Mouse (Mus musculus): Measurements from ENCODE around the gene Tnni2. TPM values are rescaled to one million over a fixed set of nuclear protein-coding genes. Genes with fewer than 3 reads are reported as not detected.

Gene Tnni2
- total and polyA plus RNA-seq, 2 experiments from 2014 or later = 8.9 TPM; not detected in 1

DNA sequence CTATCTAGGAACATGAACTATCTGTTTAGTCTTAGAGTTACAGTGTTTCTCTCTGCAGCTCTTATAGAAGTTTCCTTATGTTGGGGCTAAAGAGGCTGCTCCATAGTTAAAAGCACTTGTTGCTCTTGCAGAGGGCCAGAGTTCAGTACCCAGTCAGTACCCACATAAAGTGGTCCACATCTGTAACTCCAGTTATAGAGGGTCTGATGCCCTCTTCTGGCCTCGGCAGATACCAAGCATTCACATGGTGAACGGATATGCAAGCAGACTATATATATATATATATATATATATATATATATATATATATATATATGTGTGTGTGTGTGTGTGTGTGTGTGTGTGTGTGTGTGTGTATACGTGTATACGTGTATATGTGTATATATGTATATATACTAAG is 33.7 kb upstream of the Tnni2 start:
- DNase-seq (ENCODE audit: low spot score) (no peak), ATAC-seq (ENCODE audit: insufficient read depth, low read depth) (no peak)
- TF ChIP-seq EP300 (IDR thresholded peaks at IDR 0.05; ENCODE audit: low read depth) (no peak), CTCF (IDR thresholded peaks at IDR 0.05; ENCODE audit: low read depth) (no peak)
- Histone ChIP-seq H3K4me2 (ENCODE audit: low read depth, low read length) (no peak overlapping the region), H3K9ac (replicated peaks; ENCODE audit: low read depth, low read length) (no peak overlapping the region), H3K27me3 (ENCODE audit: control insufficient read depth, insufficient read depth, low read length) (no peaks in the 10 kb centered on the region), H3K36me3 (replicated peaks; ENCODE audit: control insufficient read depth, insufficient read depth, low read length) (no peaks in the 10 kb centered on the region), H3K27ac (ENCODE audit: low read depth) (no peak overlapping the region), H3K4me1 (ENCODE audit: control insufficient read depth, insufficient read depth) (no peaks in the 10 kb centered on the region), H3K4me3 (ENCODE audit: low read depth, low read length) (no peak overlapping the region), H3K9me3 (replicated peaks; ENCODE audit: control insufficient read depth, low read length) (no peaks in the 10 kb centered on the region)
- WGBS = 62% methylated on average over 4 of the region's 4 CpGs

DNA sequence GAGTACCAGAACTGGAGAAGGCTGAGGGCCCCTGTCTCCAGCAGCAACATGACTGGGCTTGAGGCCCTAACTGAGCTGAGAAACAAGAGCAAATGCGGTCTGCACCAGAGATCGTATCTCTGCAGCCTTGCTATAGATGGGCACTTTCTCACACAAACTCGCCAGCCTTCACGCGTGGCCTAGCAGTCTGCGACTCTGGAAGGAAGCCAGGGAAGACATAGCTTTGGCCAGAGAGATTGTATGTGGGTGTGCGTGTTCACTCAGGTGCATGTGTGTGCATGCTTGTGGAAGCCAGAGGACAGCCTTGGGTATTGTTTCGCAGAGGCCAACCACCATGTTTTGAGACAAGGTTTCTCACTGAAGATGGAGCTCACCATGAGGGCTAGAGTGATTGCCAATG is 32.9 kb upstream of the Tnni2 start:
- H3K4me3 ChIP-seq (ENCODE audit: low read depth, low read length) = no peak overlapping the region
- H3K36me3 ChIP-seq (replicated peaks; ENCODE audit: control insufficient read depth, insufficient read depth, low read length) = no peaks in the 10 kb centered on the region
- TF ChIP-seq CTCF (IDR thresholded peaks at IDR 0.05; ENCODE audit: low read depth) (no peak), EP300 (IDR thresholded peaks at IDR 0.05; ENCODE audit: low read depth) (no peak)
- H3K27ac ChIP-seq (ENCODE audit: low read depth) = no peak overlapping the region
- DNase-seq (ENCODE audit: low spot score) (no peak), ATAC-seq (ENCODE audit: insufficient read depth, low read depth) (no peak)
- WGBS = 92% methylated on average over 8 of the region's 8 CpGs
- H3K9ac ChIP-seq (replicated peaks; ENCODE audit: low read depth, low read length) = no peak overlapping the region
- no peaks in the 10 kb centered on the region for H3K4me1 ChIP-seq (ENCODE audit: control insufficient read depth, insufficient read depth)
- H3K4me2 ChIP-seq (ENCODE audit: low read depth, low read length) = no peak overlapping the region
- H3K27me3 ChIP-seq (ENCODE audit: control insufficient read depth, insufficient read depth, low read length) = no peaks in the 10 kb centered on the region
- H3K9me3 ChIP-seq (replicated peaks; ENCODE audit: control insufficient read depth, low read length) = no peaks in the 10 kb centered on the region

DNA sequence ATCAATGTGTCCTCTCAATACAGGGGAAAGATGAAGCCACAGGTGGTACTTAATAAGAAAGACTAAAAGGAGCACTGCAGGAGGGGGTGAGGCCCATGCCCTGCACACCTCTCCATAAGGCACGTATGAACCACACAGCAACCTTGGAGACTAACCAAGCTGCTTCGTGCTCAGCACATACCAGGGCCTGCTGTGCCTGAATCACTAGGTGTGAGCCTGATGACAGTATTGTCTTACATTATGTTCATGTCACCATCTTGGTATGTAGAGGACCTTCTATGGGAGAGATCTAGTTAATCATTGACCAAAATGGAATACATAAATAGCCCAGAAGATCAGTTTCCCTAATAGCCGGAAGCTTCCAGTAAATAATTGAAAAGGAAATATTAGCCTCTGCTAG is 32.0 kb upstream of the Tnni2 start:
- ATAC-seq (ENCODE audit: insufficient read depth, low read depth) (no peak), DNase-seq (ENCODE audit: low spot score) (no peak)
- Histone ChIP-seq H3K36me3 (replicated peaks; ENCODE audit: control insufficient read depth, insufficient read depth, low read length) (no peaks in the 10 kb centered on the region), H3K9ac (replicated peaks; ENCODE audit: low read depth, low read length) (no peak overlapping the region), H3K4me1 (ENCODE audit: control insufficient read depth, insufficient read depth) (no peaks in the 10 kb centered on the region), H3K27me3 (ENCODE audit: control insufficient read depth, insufficient read depth, low read length) (no peaks in the 10 kb centered on the region), H3K4me3 (ENCODE audit: low read depth, low read length) (no peak overlapping the region), H3K4me2 (ENCODE audit: low read depth, low read length) (no peak overlapping the region), H3K9me3 (replicated peaks; ENCODE audit: control insufficient read depth, low read length) (no peaks in the 10 kb centered on the region), H3K27ac (ENCODE audit: low read depth) (no peak overlapping the region)
- WGBS = 82% methylated on average over 3 of the region's 3 CpGs
- no peak for TF ChIP-seq EP300 (IDR thresholded peaks at IDR 0.05; ENCODE audit: low read depth)
- no peak for TF ChIP-seq CTCF (IDR thresholded peaks at IDR 0.05; ENCODE audit: low read depth)

DNA sequence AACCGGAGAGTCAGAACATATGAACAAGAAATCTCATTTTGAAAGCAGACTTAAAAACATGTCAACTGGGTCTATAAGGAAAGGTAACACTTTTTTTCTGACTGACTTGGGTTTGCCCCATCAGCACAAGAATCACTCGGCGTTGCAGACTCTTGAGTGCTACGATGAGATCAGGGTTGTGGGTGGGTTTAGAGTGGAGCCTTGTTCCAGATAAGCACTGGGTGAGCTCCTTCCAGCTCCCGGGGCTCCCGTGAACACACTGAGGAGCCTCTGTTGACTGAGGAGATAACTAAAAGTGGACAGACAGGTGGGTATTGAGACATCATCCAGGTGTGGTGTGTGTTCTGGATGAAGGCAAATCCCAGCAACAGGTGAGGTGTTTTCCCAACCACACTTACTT is 28.3 kb upstream of the Tnni2 start:
- no peak overlapping the region for H3K9ac ChIP-seq (replicated peaks; ENCODE audit: low read depth, low read length)
- no peaks in the 10 kb centered on the region for H3K4me1 ChIP-seq (ENCODE audit: control insufficient read depth, insufficient read depth)
- 71% methylated on average over 6 of the region's 6 CpGs for WGBS
- no peaks in the 10 kb centered on the region for H3K9me3 ChIP-seq (replicated peaks; ENCODE audit: control insufficient read depth, low read length)
- no peak overlapping the region for H3K4me2 ChIP-seq (ENCODE audit: low read depth, low read length)
- H3K27me3 ChIP-seq (ENCODE audit: control insufficient read depth, insufficient read depth, low read length) = no peaks in the 10 kb centered on the region
- no peak for TF ChIP-seq EP300 (IDR thresholded peaks at IDR 0.05; ENCODE audit: low read depth)
- no peak for TF ChIP-seq CTCF (IDR thresholded peaks at IDR 0.05; ENCODE audit: low read depth)
- DNase-seq (ENCODE audit: low spot score) (no peak), ATAC-seq (ENCODE audit: insufficient read depth, low read depth) (no peak)
- H3K36me3 ChIP-seq (replicated peaks; ENCODE audit: control insufficient read depth, insufficient read depth, low read length) = no peaks in the 10 kb centered on the region
- H3K4me3 ChIP-seq (ENCODE audit: low read depth, low read length) = no peak overlapping the region
- H3K27ac ChIP-seq (ENCODE audit: low read depth) = no peak overlapping the region

DNA sequence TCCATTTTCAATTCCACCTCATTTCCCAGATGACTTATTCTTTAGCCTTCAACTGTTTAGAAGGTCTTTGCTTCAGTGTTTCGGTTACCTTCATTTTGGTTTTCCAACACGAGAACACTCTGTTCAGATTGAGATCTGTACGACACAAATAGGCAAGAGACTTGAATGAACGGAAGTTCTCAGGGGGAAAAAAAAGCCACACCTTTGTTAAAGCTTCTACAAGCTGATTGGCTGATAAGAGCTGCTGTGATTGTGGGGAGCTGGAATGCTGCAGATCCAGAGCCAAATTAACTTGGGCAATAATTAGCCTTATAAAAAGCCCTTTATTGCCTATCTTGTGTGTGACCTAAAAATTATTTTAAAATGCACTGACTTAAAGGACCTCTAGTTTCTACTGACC is 26.3 kb upstream of the Tnni2 start:
- Histone ChIP-seq H3K36me3 (replicated peaks; ENCODE audit: control insufficient read depth, insufficient read depth, low read length) (no peaks in the 10 kb centered on the region), H3K4me3 (ENCODE audit: low read depth, low read length) (no peak overlapping the region), H3K4me2 (ENCODE audit: low read depth, low read length) (no peak overlapping the region), H3K9ac (replicated peaks; ENCODE audit: low read depth, low read length) (no peak overlapping the region), H3K4me1 (ENCODE audit: control insufficient read depth, insufficient read depth) (no peaks in the 10 kb centered on the region), H3K27ac (ENCODE audit: low read depth) (no peak overlapping the region), H3K27me3 (ENCODE audit: control insufficient read depth, insufficient read depth, low read length) (no peaks in the 10 kb centered on the region), H3K9me3 (replicated peaks; ENCODE audit: control insufficient read depth, low read length) (no peaks in the 10 kb centered on the region)
- TF ChIP-seq CTCF (IDR thresholded peaks at IDR 0.05; ENCODE audit: low read depth) (no peak), EP300 (IDR thresholded peaks at IDR 0.05; ENCODE audit: low read depth) (no peak)
- no peak for DNase-seq (ENCODE audit: low spot score)
- no peak for ATAC-seq (ENCODE audit: insufficient read depth, low read depth)
- WGBS = 59% methylated on average over 4 of the region's 4 CpGs

DNA sequence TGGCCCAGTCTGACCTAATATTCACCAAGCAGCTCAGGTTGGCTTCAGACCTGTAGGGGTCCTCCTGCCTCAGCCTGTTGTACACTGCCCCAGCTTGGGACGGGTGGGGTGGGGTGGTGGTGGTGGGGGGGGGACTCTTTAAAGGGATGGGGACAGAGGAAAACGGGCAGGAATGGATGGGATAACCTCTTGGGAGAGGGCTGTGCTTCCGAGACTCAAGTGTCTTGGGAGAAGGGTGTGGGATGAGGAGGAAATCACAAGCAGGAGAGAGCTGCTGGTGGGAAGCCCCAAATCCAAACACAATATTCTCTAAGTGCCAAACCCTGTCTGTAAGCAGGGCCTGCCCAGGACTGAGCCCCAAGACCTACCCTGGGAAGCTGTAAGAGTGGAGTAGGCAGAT is 25.4 kb upstream of the Tnni2 start:
- no peak for DNase-seq (ENCODE audit: low spot score)
- WGBS = 42% methylated on average over 3 of the region's 3 CpGs
- no peak overlapping the region for H3K27ac ChIP-seq (ENCODE audit: low read depth)

More for the DNA sequence above, 25.4 kb upstream of the Tnni2 start:
- Histone ChIP-seq H3K4me1 (ENCODE audit: control insufficient read depth, insufficient read depth) (no peaks in the 10 kb centered on the region), H3K9me3 (replicated peaks; ENCODE audit: control insufficient read depth, low read length) (no peaks in the 10 kb centered on the region), H3K4me3 (ENCODE audit: low read depth, low read length) (no peak overlapping the region), H3K9ac (replicated peaks; ENCODE audit: low read depth, low read length) (no peak overlapping the region), H3K4me2 (ENCODE audit: low read depth, low read length) (no peak overlapping the region), H3K27me3 (ENCODE audit: control insufficient read depth, insufficient read depth, low read length) (no peaks in the 10 kb centered on the region), H3K36me3 (replicated peaks; ENCODE audit: control insufficient read depth, insufficient read depth, low read length) (no peaks in the 10 kb centered on the region)
- no peak for ATAC-seq (ENCODE audit: insufficient read depth, low read depth)
- TF ChIP-seq CTCF (IDR thresholded peaks at IDR 0.05; ENCODE audit: low read depth) (no peak), EP300 (IDR thresholded peaks at IDR 0.05; ENCODE audit: low read depth) (no peak)

All from heart, postnatal 0 days (tissue).